Mouse (Mus musculus) midbrain, embryonic 11.5 days (tissue): Measurements from ENCODE around the gene Avil. TPM values are rescaled to one million over a fixed set of nuclear protein-coding genes. Genes with fewer than 3 reads are reported as not detected.

Experiments used
- ATAC-seq: fragments of 200-750 bp; cut with Nextera tagmentation; 2 replicates; pipeline ENCODE4 v1.8.0; 2017; ENCODE audit warnings: moderate TSS enrichment, moderate library complexity; ENCODE audit not compliant: low FRiP score
- DNase-seq: peaks from one replicate; pipeline ENCODE4 v3.0.0; 2015; ENCODE audit warnings: low spot score; ENCODE audit errors: missing footprints
- H3K27ac ChIP-seq: fragments of 300-500 bp; sonication (generic); 2 replicates; pipeline ENCODE4 v1.5.1; 2014; ENCODE audit warnings: low read depth, low read length
- H3K27me3 ChIP-seq: fragments of 300-500 bp; sonication (generic); 2 replicates; pipeline ENCODE4 v1.6.1; 2014; ENCODE audit warnings: mild to moderate bottlenecking, low read length, moderate library complexity, mixed read lengths; ENCODE audit not compliant: control insufficient read depth, insufficient read depth
- H3K36me3 ChIP-seq: fragments of 300-500 bp; sonication (generic); 2 replicates; pipeline ENCODE4 v1.6.1; 2014; ENCODE audit warnings: mild to moderate bottlenecking, low read length, moderate library complexity, mixed read lengths; ENCODE audit not compliant: control insufficient read depth, insufficient read depth
- H3K4me1 ChIP-seq: fragments of 300-500 bp; sonication (generic); 2 replicates; pipeline ENCODE4 v1.6.1; 2014; ENCODE audit warnings: low read length; ENCODE audit not compliant: control insufficient read depth, insufficient read depth
- H3K4me2 ChIP-seq: fragments of 300-500 bp; sonication (generic); 2 replicates; pipeline ENCODE4 v1.6.1; 2014; ENCODE audit warnings: mild to moderate bottlenecking, moderate library complexity
- H3K4me3 ChIP-seq: fragments of 300-500 bp; sonication (generic); 2 replicates; pipeline ENCODE4 v1.5.1; 2014; ENCODE audit warnings: low read depth, low read length
- H3K9ac ChIP-seq: fragments of 300-500 bp; sonication (generic); 2 replicates; pipeline ENCODE4 v1.6.1; 2014; ENCODE audit warnings: low read length
- H3K9me3 ChIP-seq: fragments of 300-500 bp; sonication (generic); 2 replicates; pipeline ENCODE4 v1.6.1; 2016; ENCODE audit warnings: low read length; ENCODE audit not compliant: control insufficient read depth
- WGBS: fragments of 180-500 bp; shearing (Covaris S2); extraction: QIAGEN DNeasy Blood & Tissue Kit; methylation state at CpG from one replicate; pipeline ENCODE4 v1.1.7; 2014; 5-methylcytosine and 5-hydroxymethylcytosine counted together
- polyA plus RNA-seq: library from polyadenylated mRNA; unstranded; fragments of >200 nt; fragmentation: Nextera tagmentation; extraction: Ambion mirVana; gene quantifications from 2 replicates; pipeline ENCODE4 v1.2.1, GENCODE M21; 2014

The Avil gene
- polyA plus RNA-seq, 1 experiment from 2014 or later = 1.6 TPM

- no peak overlapping the region for H3K27ac ChIP-seq
- no peak overlapping the region for H3K9ac ChIP-seq
- ATAC-seq = no peak
- peaks cover 4% of the 10 kb centered on the region for H3K27me3 ChIP-seq
- H3K36me3 ChIP-seq = no peaks in the 10 kb centered on the region
- no peak overlapping the region for H3K4me3 ChIP-seq
- H3K4me1 ChIP-seq = peaks cover 9% of the 10 kb centered on the region
- no peaks in the 10 kb centered on the region for H3K9me3 ChIP-seq
- WGBS = 42% methylated on average over 6 of the region's 6 CpGs
- no peak for DNase-seq
- no peak overlapping the region for H3K4me2 ChIP-seq
Measured at GRCm38 (mm10) chr10:126962966-126963330, 37.6 kb upstream of the Avil start.

- DNase-seq (no peak), ATAC-seq (no peak)
- H3K4me2 ChIP-seq = no peak overlapping the region
- H3K4me3 ChIP-seq = no peak overlapping the region
- no peak overlapping the region for H3K9ac ChIP-seq
- peaks cover 4% of the 10 kb centered on the region for H3K27me3 ChIP-seq
- WGBS = 88% methylated on average over 8 of the region's 8 CpGs
- no peaks in the 10 kb centered on the region for H3K9me3 ChIP-seq
- H3K27ac ChIP-seq = no peak overlapping the region
- H3K4me1 ChIP-seq = peaks cover 9% of the 10 kb centered on the region
- no peaks in the 10 kb centered on the region for H3K36me3 ChIP-seq
Measured at GRCm38 (mm10) chr10:126963821-126964220, 36.7 kb upstream of the Avil start.

- no peak overlapping the region for H3K27ac ChIP-seq
- no peak; the same call in 1 of the 2 replicates for ATAC-seq
- WGBS = 1% methylated on average over 12 of the region's 12 CpGs
- no peak overlapping the region for H3K9ac ChIP-seq
- no peaks in the 10 kb centered on the region for H3K27me3 ChIP-seq
- H3K4me3 ChIP-seq = no peak overlapping the region
- DNase-seq = no peak
- peak overlapping the region; percentile 16 for H3K4me2 ChIP-seq
- H3K36me3 ChIP-seq = no peaks in the 10 kb centered on the region
- no peaks in the 10 kb centered on the region for H3K9me3 ChIP-seq
- peaks cover 16% of the 10 kb centered on the region for H3K4me1 ChIP-seq
Measured at GRCm38 (mm10) chr10:126971363-126972050, 29.0 kb upstream of the Avil start.

GRCm38 (mm10) chr10:126972051-126972725, 28.3 kb upstream of the Avil start:
- 4% methylated on average over 13 of the region's 13 CpGs for WGBS
- DNase-seq (peak; percentile 93), ATAC-seq (peak; percentile 90)
- H3K36me3 ChIP-seq = no peaks in the 10 kb centered on the region
- peaks cover 16% of the 10 kb centered on the region for H3K4me1 ChIP-seq
- no peaks in the 10 kb centered on the region for H3K27me3 ChIP-seq
- H3K9me3 ChIP-seq = no peaks in the 10 kb centered on the region
- peak overlapping the region; percentile 16 for H3K4me2 ChIP-seq
- H3K9ac ChIP-seq = peak overlapping the region; percentile 5; the same call in 1 of the 2 replicates
- no peak overlapping the region for H3K4me3 ChIP-seq
- no peak overlapping the region for H3K27ac ChIP-seq

GRCm38 (mm10) chr10:126972988-126973387, 27.5 kb upstream of the Avil start:
- no peaks in the 10 kb centered on the region for H3K36me3 ChIP-seq
- 20% methylated on average over 7 of the region's 7 CpGs for WGBS
- peak; percentile 83 for DNase-seq
- H3K9me3 ChIP-seq = no peaks in the 10 kb centered on the region
- peaks cover 20% of the 10 kb centered on the region for H3K4me1 ChIP-seq
- H3K27ac ChIP-seq = no peak overlapping the region
- no peak overlapping the region for H3K4me2 ChIP-seq
- no peaks in the 10 kb centered on the region for H3K27me3 ChIP-seq
- H3K4me3 ChIP-seq = no peak overlapping the region
- ATAC-seq = no peak
- no peak overlapping the region; the same call in 1 of the 2 replicates for H3K9ac ChIP-seq

- DNase-seq = no peak
- Histone ChIP-seq H3K9me3 (no peaks in the 10 kb centered on the region), H3K9ac (no peak overlapping the region), H3K4me3 (no peak overlapping the region), H3K4me2 (no peak overlapping the region), H3K36me3 (no peaks in the 10 kb centered on the region), H3K27me3 (no peaks in the 10 kb centered on the region), H3K4me1 (peaks cover 26% of the 10 kb centered on the region), H3K27ac (no peak overlapping the region)
- WGBS = 90% methylated on average over 6 of the region's 6 CpGs
- ATAC-seq = no peak
Measured at GRCm38 (mm10) chr10:126975706-126976105, 24.8 kb upstream of the Avil start.

GRCm38 (mm10) chr10:126977076-126977475, 23.4 kb upstream of the Avil start:
- no peak overlapping the region for H3K9ac ChIP-seq
- WGBS = 17% methylated on average over 4 of the region's 4 CpGs
- DNase-seq (no peak), ATAC-seq (no peak)
- no peaks in the 10 kb centered on the region for H3K36me3 ChIP-seq
- no peak overlapping the region for H3K4me3 ChIP-seq
- H3K9me3 ChIP-seq = no peaks in the 10 kb centered on the region
- no peak overlapping the region for H3K27ac ChIP-seq
- no peak overlapping the region for H3K4me2 ChIP-seq
- no peaks in the 10 kb centered on the region for H3K27me3 ChIP-seq
- H3K4me1 ChIP-seq = peaks cover 32% of the 10 kb centered on the region

- Histone ChIP-seq H3K4me1 (peaks cover 37% of the 10 kb centered on the region), H3K4me3 (peak within 1 kb of the TSS; percentile 88), H3K4me2 (peak within 1 kb of the TSS; percentile 75), H3K9ac (peak within 1 kb of the TSS; percentile 85), H3K36me3 (no peaks in the 10 kb centered on the region), H3K9me3 (no peaks in the 10 kb centered on the region), H3K27me3 (no peaks in the 10 kb centered on the region), H3K27ac (peak within 1 kb of the TSS; percentile 99)
- DNase-seq (peak; percentile 100), ATAC-seq (peak; percentile 92)
- under 1% methylated on average over 48 of the region's 56 CpGs for WGBS
Measured at GRCm38 (mm10) chr10:126978277-126978994, 22.1 kb upstream of the Avil start, which contains the start of gene Ctdsp2. TSS of gene Ctdsp2 (plus strand) at chr10:126978717.
